Mouse (Mus musculus) adrenal gland, postnatal 36 days (tissue): ENCODE data around the gene Sympk. TPM values are rescaled to one million over a fixed set of nuclear protein-coding genes. Genes with fewer than 3 reads are reported as not detected.
"Not testable (repeated sequence)": the region's sequence is repeated elsewhere in the genome, so short reads cannot be mapped to it uniquely, and the experiment has no call there.

Source experiments
- DNase-seq, 2 experiments: peaks; one replicate each; pipeline ENCODE4 v3.0.0; 2021; ENCODE audit warnings: mixed read lengths in 1 of 2
- total RNA-seq, 2 experiments: library from RNA; stranded (reverse); gene quantifications; 2 replicates each; pipeline ENCODE4 v1.2.3; 2021

Gene Sympk
- total RNA-seq, 2 experiments from 2014 or later: 88.7 to 102 TPM

DNA sequence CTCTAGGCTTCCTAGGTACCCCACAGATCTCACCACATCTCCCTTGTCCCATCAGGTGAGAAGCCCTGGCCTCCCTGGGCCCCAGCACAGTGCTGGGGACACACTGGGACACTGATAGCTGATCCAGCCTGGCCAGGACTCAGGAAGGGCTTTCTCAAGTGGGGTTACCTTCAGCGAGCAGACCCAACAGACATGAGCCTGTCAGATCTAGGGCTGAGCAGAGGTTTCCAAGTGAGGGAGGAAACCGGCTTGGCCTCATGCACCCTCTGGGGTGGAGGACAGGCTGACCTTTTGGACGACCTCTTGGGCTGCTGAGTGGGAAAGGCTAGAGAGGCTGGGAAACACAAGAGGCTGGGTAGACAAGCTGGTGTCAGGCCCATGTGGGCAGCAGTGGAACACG, 27.0 kb downstream of the Sympk start:
- DNase-seq: no peak

DNA sequence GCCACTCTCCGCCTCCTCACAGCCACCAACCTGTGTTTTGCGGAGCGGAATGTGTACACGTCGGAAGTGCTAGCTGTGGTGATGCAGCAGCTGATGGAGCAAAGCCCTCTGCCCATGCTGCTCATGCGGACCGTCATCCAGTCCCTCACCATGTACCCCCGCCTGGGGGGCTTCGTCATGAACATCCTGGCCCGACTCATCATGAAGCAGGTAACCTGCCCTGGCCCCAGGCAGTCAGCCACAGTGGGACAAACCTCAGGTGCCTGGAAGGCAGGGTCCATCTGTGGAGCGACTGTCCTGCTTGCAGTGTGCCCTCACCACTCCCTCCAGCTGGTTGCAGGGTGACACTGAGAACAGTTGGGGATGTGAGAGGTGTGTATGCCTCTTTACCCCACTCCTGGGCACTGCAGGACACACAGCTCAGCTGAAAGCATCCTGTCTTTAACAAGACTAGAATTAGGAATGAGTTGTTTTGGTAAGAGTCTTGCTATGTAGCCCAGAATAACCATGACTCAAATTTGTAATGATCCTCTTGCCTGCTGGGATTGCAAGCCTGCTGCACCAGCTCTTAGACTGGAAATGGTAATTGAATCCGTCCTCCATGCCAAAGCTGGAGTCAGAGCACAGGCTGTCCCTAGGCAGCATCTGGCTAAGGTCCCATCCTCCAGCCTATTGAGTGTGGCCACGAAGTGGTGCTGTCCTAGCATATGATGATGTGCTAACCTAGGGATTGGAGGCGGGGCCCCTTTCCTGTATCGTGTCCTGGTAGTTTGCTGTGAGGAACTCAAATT, 28.4 kb downstream of the Sympk start:
- DNase-seq: no peak

DNA sequence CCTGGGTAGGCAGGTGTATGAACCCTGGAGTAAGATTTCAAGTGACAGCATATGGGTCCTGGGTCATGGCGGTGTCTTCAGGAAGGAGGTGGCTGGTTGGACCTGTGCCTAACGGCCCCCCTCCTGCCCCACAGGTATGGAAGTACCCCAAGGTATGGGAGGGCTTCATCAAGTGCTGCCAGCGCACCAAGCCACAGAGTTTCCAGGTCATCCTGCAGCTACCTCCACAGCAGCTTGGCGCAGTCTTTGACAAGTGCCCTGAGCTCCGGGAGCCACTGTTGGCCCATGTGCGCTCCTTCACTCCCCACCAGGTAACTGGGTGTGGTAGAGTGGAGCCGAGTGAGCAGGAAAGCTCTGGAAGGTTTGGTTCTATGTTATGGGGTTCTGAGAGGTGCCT, 29.0 kb downstream of the Sympk start:
- no peak for DNase-seq

DNA sequence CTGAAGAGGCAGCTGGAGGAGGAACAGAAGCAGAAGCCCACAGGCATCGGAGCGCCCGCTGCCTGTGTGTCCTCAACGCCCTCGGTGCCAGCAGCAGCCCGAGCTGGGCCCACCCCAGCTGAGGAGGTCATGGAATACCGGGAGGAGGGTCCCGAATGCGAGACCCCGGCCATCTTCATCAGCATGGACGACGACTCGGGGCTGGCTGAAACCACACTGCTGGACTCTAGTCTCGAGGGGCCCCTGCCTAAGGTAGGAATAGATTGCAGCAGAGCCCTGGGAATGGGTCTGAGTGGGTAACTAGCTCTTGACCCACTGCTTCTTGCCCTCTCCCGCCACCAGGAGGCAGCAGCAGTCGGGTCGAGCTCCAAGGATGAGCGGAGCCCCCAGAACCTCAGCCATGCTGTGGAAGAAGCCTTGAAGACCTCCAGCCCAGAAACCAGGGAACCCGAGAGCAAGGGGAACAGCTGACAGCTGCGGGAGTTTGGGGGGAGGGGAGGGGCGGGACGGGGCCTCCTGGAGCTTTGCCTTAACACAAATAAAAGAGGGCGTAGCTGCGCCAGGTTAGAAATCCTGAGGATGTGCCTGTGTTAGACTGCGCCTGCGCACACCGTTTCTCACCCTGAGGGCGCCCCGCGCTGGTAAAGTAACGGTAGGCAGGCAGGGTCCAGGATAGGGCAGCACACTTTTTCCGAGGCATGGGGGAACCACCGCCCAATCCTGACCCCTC, 30.0 kb downstream of the Sympk start, which contains the start of gene Rsph6a:
Gene Rsph6a, plus strand, starts transcription at position 644 of the 730 bp plus-strand sequence.
- peak; percentile 36 to 56 for DNase-seq

DNA sequence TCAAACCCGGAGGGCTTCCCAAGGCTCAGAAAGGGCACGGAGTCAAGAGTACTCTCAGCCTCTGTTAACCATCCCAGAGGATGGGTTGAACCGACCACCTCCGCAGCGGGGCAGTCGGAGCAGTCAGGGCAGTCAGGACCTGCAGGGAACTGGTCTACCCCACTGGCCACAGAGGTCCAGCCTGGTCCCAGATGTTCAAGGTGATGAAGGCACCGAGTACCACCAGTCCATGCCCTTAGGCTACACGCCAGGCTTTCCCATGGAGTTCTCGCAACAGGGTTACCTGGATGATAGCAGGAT, 30.6 kb downstream of the Sympk start:
- no peak for DNase-seq

DNA sequence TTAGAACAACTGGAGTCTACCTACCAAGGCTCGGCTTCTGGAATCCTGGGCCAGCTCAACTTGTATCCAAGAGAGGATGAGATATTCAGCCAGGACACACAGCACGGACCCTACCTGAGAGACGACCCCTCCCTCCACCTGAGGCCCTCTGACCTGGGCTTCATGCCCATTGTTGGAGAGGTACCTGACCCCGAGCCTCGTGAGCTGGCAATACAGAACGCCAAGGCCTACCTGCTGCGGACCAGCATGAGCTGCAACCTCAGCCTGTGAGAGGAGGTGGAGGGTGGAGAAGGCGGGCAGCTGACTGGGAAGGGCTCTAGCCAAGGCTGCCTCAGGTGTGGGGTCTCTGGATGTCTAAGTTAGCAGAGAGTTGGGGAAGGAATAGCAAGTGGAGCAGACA, 30.9 kb downstream of the Sympk start:
- no peak for DNase-seq

DNA sequence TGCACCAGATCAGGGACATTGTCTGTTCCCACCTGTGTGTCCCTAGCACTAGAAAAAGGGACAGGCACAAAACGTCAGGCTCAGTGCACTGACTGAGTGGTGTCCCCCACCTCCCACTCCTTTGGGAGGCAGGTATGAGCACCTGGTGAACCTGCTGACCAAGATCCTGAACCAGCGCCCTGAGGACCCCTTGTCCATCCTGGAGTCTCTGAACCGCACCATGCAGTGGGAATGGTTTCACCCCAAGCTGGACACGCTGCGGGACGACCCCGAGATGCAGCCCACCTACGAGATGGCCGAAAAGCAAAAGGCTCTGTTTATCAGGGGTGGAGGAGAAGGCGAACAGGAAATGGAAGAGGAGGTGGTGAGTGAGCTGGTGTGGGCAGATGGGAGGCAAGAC, 33.2 kb downstream of the Sympk start:
- no peak for DNase-seq

DNA sequence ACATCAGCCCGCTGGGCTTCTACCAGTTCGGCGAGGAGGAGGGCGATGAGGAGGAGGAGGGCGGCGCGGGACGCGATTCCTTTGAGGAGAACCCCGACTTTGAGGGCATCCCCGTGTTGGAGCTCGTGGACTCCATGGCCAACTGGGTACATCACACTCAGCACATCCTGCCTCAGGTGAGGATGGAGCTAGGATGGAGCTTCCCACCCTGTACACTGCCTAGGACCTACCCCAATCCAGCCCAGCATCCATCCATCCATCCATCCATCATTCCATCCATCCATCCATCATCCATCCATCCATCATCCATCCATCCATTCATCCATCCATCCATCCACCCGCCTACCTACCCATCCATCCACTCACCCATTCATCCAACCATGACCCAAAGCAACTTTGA, 41.7 kb downstream of the Sympk start:
- no peak for DNase-seq

DNA sequence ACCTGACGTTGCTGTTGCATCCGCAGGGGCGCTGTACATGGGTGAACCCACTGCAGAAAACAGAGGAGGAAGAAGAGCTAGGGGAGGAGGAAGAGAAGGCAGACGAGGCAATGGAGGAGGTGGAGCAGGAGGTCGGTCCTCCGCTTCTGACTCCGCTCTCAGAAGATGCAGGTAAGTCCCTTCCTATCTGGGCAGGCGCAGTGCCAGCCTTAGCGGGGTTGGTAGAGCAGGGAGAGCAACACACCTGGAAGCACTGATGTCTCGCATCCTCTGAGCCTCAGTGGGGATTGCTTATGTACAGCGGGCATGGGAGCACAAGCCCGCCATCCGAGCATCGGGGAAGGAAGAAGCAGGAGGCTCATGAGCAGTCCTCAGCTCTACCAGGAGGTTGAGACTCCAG, 42.9 kb downstream of the Sympk start:
- no peak for DNase-seq

DNA sequence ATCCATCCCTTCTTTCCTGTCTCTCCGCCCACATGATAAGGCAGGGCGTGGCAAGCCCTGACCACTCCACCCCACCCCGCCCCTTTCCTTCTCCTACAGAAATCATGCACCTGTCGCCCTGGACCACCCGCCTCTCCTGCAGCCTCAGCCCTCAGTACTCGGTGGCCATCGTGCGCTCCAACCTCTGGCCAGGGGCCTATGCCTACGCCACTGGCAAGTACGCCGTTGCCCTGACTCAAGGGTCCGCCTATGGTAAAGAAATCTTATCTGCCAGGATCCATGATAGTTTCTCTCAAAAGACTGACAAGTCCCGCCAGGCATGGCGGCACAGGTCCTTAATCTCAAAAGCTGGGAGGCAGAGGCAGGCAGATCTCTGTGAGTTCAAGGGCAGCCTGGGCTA, 43.8 kb downstream of the Sympk start:
- DNase-seq: no peak

DNA sequence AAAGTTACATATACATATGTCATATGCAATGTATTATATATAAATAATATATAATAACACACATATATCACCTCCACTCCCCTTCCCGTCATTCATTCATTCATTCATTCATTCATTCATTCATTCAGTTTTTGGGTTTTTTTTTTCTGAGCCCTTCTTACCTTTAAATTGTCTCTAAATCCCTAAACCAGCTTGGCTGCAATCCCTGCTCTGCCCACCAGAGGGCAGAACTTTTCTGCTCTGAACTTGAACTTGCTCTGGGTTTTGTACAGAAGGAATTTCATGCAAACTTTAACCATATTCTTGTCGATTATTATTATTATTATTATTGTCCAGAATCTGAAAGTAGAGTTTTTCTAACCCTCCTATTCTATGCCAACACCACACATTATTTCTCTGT, 44.5 kb downstream of the Sympk start:
- peak; percentile 73 to 82 for DNase-seq

DNA sequence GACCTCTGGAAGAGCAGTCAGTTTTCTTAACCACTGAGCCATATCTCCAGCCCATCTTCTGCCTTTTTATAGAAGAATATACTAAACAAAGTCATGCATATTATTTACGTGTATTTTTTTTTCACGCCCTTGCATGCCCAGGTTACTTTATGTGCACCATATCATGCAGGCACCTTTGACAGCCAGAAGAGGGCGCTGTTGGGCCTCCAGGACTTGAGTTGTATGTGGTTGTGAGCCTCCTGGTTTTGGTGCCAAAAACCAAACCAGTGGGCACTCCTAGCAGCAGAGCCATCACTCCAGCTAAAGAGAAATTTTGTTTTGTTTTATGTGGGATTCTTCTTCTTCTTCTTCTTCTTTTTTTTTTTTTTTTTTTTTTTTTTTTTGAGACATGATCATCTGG, 45.3 kb downstream of the Sympk start:
- peak in 1 of 2 experiments; percentile 42 for DNase-seq

DNA sequence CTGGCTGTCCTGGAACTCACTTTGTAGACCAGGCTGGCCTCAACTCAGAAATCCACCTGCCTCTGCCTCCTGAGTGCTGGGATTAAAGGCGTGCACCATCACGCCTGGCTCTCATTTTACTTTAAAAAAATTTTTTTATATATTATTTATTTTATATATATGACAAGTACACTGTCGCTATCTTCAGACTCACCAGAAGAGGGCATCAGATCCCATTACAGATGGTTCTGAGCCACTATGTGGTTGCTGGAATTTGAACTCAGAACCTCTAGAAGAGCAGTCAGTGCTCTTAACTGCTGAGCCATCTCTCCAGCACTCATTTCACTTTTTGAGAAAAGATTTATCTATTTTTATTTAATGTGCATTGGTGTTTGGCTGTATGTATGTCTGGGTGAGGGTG, 46.8 kb downstream of the Sympk start:
- DNase-seq: not testable (repeated sequence)

DNA sequence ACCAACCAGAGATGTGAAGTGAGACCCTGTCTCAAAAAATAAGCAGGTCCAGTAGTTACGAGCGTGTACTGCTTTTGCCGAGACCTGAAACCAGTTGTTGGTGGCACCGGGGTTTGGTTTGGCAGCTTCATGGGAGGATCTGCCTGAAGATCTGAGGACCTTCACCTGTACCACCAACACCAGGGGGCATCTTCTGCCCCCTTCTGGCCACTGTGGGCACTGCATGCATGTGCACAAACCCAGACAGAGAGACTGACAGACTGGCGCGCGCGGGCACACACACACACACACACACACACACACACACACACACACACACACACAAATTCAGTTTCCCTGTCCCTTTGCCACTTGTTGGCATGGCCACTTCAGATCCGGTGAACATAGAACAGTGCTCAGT, 49.3 kb downstream of the Sympk start:
- DNase-seq: no peak

DNA sequence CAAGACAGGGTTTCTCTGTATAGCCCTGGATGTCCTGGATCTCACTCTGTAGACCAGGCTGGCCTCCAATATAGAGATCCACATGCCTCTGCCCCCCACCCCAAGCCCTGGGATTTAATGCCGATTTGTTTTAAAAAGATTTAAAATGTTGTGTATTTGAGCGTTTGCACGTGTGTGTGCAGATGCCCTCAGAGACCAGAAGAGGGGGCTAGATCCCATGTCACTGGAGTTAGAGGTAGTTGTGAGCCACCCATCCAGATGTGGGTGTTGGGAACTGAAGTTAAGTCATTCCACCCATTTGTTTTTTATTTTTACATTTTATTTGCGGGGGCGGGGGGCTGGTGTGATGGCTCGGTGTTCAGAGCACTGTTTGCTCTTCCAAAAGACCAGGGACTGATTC, 50.3 kb downstream of the Sympk start:
- no peak for DNase-seq

DNA sequence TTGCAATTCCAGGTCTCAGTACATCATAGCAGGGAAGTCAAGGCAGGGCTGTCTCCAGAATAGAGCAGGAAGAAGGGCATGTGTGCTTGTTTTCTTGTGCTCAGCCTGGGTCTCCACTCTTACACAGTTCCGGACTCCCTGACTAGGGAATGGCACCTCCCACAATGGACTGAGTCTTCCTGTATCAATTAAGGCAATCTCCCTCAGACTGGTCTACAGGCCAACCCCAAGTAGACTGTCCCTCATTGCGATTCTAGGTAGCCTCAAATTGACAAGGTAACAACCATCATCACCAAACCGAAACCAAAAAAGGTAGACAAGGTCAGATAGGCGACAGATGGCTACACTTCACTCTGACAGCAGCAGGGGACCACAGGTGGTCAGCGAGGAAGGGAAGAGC, 51.1 kb downstream of the Sympk start:
- DNase-seq: no peak

DNA sequence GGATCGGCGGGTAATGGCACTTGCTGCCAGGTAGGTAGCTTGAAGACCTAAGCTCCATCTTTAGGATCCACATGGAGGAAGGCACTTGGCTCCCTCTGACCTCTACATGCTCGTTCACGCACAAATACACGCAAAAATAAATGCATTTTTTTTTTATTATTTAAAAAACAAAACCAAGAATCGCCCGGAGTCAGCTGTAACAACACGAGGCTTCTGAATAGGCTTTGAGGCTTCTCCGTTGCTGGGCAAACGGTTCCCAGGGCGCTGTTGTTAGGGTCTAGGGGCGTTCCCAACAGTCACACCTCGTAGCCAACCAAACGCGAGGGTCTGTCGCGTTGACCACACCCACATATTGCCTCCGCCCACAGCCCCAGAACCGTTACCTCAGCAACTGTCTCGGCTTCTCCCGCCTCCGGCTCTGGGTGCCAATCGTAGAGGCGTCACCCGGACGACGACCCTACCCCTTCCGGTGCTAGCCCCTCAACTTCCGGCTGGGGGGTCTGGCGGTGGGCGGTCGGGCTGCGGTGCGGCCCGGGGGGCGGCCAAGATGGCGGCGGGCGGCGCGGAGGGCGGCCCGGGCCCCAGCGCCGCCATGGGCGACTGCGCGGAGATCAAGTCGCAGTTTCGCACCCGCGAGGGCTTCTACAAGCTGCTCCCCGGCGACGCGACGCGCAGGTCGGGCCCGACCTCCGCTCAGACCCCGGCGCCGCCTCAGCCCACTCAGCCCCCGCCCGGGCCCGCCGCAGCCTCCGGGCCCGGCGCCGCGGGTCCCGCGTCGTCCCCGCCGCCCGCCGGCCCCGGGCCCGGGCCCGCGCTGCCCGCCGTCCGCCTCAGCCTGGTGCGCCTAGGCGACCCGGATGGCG, 51.8 kb downstream of the Sympk start, which contains the start of gene Dmwd:
Gene Dmwd, plus strand, starts transcription at position 505 of the 863 bp plus-strand sequence.
- peak; percentile 95 to 96 for DNase-seq

DNA sequence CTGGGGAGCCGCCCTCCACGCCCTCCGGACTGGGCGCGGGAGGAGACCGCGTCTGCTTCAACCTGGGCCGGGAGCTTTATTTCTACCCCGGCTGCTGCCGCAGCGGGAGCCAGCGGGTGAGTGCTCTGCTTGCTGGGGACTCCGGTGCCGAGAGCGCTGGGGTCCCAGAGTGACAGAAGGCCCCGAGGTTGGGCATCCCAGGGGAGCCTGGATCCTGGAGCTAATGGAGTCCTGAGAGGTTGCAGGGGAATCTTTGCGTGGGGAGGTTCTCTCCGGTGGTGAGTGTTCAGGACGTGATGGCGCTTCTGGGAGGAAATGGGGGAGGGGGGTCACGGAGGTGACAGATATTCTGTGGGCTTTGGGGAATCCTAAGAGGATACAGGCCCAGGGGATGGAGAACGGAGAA, 52.4 kb downstream of the Sympk start:
- DNase-seq: peak in 1 of 2 experiments; percentile 57

DNA sequence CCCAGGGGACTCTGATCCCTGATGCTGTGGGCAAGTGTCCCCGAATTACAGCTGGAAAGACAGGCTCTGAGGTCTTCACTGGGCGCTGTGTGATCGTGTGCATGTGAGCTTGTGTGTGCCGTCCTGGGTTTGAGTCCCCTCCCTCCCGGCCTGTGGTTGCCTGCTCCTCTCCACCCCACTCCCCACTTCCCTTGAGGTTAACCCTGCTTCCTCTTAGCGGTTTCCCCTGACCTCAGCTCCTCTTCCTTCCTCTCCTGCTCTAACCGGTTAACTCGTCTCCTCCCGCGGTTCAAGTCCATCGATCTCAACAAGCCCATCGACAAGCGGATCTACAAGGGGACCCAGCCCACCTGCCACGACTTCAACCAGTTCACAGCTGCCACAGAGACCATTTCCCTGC, 53.6 kb downstream of the Sympk start:
- peak in 1 of 2 experiments; percentile 47 for DNase-seq

DNA sequence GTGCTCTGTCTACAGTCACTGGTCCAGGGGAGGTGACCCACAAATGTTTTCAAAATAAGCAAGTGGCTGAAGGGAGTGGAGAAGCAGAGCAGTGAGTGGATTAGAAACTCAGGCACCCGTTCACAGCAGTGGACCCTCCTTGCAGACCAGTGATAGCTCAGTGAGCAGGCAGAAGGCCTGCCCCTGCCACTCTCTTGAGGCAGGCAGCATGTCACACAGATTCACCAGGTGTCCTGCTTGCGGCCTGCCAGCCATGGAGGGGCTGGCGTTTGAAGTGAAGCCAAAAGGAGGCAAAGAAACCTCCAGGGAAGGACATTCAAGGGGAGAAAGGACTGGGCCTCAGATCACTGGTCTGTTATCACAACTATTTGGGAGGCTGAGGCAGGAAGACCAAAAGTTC, 54.6 kb downstream of the Sympk start:
- no peak for DNase-seq

DNA sequence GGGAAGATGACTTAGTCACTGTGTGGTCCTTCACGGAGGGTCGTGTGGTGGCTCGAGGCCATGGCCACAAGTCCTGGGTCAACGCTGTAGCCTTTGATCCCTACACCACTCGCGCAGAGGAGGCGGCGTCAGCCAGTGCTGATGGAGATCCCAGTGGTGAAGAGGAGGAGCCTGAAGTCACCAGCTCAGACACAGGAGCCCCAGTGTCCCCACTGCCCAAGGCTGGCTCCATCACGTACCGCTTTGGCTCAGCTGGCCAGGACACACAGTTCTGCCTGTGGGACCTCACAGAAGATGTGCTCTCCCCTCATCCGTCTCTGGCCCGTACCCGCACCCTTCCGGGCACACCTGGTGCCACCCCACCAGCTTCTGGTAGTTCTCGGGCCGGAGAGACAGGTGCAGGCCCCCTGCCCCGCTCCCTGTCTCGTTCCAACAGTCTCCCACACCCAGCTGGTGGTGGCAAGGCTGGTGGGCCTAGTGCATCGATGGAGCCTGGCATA, 56.3 kb downstream of the Sympk start:
- DNase-seq: no peak

DNA sequence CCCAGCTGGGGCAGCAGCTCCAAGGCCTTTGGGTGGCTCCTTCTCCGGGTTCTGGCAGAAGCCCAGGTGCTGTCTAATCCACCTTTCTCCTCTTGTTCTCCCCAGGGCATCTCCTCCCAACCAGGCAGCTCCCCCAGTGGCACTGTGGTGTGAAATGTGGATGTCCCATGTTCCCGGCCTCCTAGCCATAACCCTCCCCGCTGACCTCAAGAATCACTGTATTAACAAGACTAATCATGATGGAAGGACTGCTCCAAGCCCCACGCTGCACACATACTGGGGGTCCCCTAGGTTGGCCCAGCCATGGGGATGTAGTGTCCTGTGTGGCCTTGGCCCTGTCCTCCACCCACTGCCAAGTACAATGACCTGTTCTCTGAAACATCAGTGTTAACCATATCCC, 58.0 kb downstream of the Sympk start:
- DNase-seq: peak in 1 of 2 experiments; percentile 63

DNA sequence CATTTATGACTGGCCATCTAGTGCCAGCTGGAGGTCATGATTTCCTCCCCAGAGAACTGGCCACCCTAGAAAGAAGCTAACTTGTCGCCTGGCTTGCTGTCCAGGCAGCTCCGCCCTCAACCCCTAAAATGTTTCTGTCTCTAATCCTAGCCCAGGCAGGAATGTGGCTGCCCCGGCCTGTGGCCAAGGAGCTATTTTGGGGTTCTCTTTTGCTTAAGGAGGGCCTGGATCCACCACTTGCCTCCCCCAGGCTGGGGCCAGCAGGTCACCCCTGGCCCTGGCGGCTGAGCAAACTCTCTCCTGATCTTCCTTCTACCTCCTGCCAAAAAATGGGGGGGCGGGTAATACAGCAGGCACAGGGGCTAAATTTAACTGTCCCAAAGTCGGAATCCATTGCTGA, 58.9 kb downstream of the Sympk start:
- peak; percentile 34 to 67 for DNase-seq
